Mouse (Mus musculus): Measurements from ENCODE around the gene Gm10487. TPM values are rescaled to one million over a fixed set of nuclear protein-coding genes. Genes with fewer than 3 reads are reported as not detected.
"Not testable (repeated sequence)": the region's sequence is repeated elsewhere in the genome, so short reads cannot be mapped to it uniquely, and the experiment has no call there.

Gm10487 gene
- polyA plus RNA-seq (2014; fragmentation: Nextera tagmentation; extraction: Ambion mirVana), result not detected in 2 replicates

DNA sequence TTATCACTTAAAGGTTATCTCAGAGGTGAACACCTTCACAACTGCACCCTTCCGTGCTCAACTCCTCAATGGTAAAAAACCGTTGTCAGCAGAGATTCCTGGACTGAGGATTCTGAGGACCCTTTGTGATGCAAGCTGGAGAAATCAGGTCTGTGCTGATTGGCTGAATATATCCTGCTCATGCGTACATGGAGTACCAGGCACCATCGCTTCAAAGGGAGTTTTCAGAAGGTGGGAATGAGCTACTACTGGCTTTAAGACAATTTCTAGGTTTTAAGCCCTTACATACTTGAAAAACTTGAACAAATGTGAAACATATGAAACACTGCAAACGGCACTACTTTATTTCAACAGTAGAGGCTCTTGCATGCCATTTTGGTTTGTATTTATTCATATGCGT, at the start of gene Gm10487:
Gene Gm10487, minus strand, starts transcription at position 101 of the 400 bp plus-strand sequence.
- not testable (repeated sequence) for H3K4me1 ChIP-seq (ENCODE audit: control insufficient read depth, insufficient read depth, low read length); H3K27ac ChIP-seq (ENCODE audit: low read depth, low read length); H3K36me3 ChIP-seq (ENCODE audit: control insufficient read depth, insufficient read depth, low read length); H3K27me3 ChIP-seq (ENCODE audit: control insufficient read depth, insufficient read depth, low read length); ATAC-seq (ENCODE audit: insufficient read depth, low FRiP score, low TSS enrichment); H3K4me3 ChIP-seq (ENCODE audit: low read depth, low read length); H3K4me2 ChIP-seq (ENCODE audit: low read depth); DNase-seq (ENCODE audit: low spot score); H3K9ac ChIP-seq (ENCODE audit: low read length); H3K9me3 ChIP-seq (ENCODE audit: control insufficient read depth, low read length)
- WGBS, result no CpG with 5 or more reads among the region's 6 CpGs
